Mouse (Mus musculus): ENCODE measurements around the gene Kif2a. TPM values are rescaled to one million over a fixed set of nuclear protein-coding genes. Genes with fewer than 3 reads are reported as not detected.

Gene Kif2a
- 12.7 and 13.2 TPM in 2 replicates for polyA plus RNA-seq (2015; fragmentation: Nextera tagmentation; extraction: Ambion mirVana)

GRCm38 (mm10) chr13:107021461-107022265, at the start of gene Kif2a:
Kif2a (minus strand) TSS chr13:107022126.
- peaks cover 1% of the 10 kb centered on the region; the same call in 1 of the 2 replicates for H3K36me3 ChIP-seq (ENCODE audit: control insufficient read depth, insufficient read depth)
- H3K4me3 ChIP-seq (ENCODE audit: low read depth, low read length), result peak within 1 kb of the TSS; percentile 96
- H3K27ac ChIP-seq (ENCODE audit: low read length), result peak within 1 kb of the TSS; percentile 95
- under 1% methylated on average over 63 of the region's 87 CpGs for WGBS (ENCODE audit: insufficient replicate concordance)
- peak; percentile 41 for ATAC-seq (ENCODE audit: low read depth)
- peaks cover 29% of the 10 kb centered on the region for H3K4me1 ChIP-seq (ENCODE audit: control insufficient read depth, low read depth, low read length)
- peak within 1 kb of the TSS; percentile 95 for H3K4me2 ChIP-seq (ENCODE audit: low read depth, low read length)
- no peaks in the 10 kb centered on the region for H3K27me3 ChIP-seq (ENCODE audit: control insufficient read depth, insufficient read depth, low read depth, low read length)
- H3K9ac ChIP-seq (ENCODE audit: low read depth, low read length), result peak within 1 kb of the TSS; percentile 98
- H3K9me3 ChIP-seq (replicated peaks; ENCODE audit: control insufficient read depth, low read length), result no peaks in the 10 kb centered on the region

DNA sequence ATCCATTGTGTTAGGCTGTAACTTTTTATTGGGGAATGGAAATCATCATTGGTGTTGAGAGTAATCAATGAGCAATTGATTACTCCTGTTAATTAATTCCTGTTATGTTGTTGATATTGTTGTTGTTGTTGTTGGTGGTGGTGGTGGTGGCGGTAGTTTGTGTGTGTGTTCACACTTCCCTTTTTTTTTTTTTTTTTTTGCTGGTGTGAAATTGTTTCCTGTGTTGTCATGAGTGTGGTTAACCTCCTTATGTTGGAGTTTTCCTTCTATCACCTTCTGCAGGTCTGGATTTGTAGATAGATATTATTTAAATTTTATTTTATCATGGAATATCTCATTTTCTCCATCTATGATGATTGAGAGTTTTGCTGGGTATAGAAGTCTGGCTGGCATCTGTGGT, 47.1 kb upstream of the Kif2a start:
- Histone ChIP-seq H3K4me3 (ENCODE audit: low read depth, low read length) (no peak overlapping the region), H3K36me3 (ENCODE audit: control insufficient read depth, insufficient read depth) (no peaks in the 10 kb centered on the region), H3K9ac (ENCODE audit: low read depth, low read length) (no peak overlapping the region), H3K4me1 (ENCODE audit: control insufficient read depth, low read depth, low read length) (peaks cover 28% of the 10 kb centered on the region), H3K27me3 (ENCODE audit: control insufficient read depth, insufficient read depth, low read depth, low read length) (no peaks in the 10 kb centered on the region), H3K27ac (ENCODE audit: low read length) (no peak overlapping the region; the same call in 1 of the 2 replicates), H3K4me2 (ENCODE audit: low read depth, low read length) (no peak overlapping the region), H3K9me3 (replicated peaks; ENCODE audit: control insufficient read depth, low read length) (no peaks in the 10 kb centered on the region)
- WGBS (ENCODE audit: insufficient replicate concordance), result 72% methylated on average over 1 of the region's 1 CpGs
- no peak for ATAC-seq (ENCODE audit: low read depth)

DNA sequence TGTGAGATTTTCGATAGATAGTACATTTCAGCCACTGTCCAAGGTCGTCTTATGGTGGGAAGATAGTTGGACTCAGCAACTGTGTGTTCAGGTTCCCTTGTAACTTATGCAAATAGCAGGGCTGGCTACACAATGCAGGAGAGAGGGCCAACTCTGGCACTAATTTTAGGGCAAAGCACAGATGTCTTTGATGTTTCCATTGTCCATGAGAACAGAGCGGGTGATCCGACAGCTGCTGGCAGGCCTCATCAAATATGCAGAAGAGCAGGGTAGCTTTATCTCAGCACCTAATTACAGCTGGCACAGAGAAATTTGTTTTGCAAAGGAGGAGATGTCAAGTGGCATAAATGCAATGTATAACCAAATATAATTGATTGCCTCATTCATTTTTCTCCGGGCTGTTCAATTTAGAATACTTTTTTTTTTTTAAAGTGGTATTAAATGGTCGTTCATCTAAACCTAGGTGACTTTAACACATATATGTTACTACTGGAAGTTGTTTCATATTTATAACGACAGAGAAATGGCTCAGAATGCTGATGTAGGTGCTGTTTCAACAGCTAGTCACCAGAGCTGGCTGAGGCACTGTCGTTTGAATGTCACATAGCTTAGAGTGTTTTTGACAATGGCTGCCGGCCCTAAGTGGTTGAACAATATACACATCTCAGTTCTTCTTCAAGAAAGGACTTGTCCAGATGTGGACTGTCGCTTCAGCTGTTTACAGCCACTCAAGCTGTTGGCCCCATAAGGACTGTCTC, 43.4 kb upstream of the Kif2a start:
- Histone ChIP-seq H3K27me3 (ENCODE audit: control insufficient read depth, insufficient read depth, low read depth, low read length) (no peaks in the 10 kb centered on the region), H3K36me3 (ENCODE audit: control insufficient read depth, insufficient read depth) (no peaks in the 10 kb centered on the region), H3K9ac (ENCODE audit: low read depth, low read length) (peak overlapping the region; percentile 79), H3K4me1 (ENCODE audit: control insufficient read depth, low read depth, low read length) (peaks cover 22% of the 10 kb centered on the region), H3K4me3 (ENCODE audit: low read depth, low read length) (peak overlapping the region; percentile 67), H3K9me3 (replicated peaks; ENCODE audit: control insufficient read depth, low read length) (no peaks in the 10 kb centered on the region), H3K4me2 (ENCODE audit: low read depth, low read length) (peak overlapping the region; percentile 66), H3K27ac (ENCODE audit: low read length) (peak overlapping the region; percentile 97)
- ATAC-seq (ENCODE audit: low read depth), result no peak
- 68% methylated on average over 10 of the region's 10 CpGs for WGBS (ENCODE audit: insufficient replicate concordance)

DNA sequence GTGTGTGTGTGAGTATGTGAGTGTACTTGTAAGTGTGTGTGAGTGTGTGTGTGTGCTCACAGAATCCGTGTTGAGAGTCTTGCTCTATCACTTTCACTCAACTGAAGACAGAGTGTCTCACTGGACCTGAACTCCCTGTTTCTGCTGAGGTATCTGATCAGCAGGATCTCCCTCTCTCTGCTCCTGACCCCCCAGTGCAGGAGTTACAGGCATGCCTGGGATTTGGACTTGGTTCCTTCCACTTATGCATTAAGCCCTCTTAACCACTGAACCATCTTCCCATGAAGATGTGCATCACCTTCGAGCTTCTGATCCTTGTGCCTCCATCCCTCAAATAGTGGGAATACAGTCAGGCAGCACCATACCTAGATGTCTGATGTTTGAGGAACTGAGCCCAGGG, 42.3 kb upstream of the Kif2a start:
- Histone ChIP-seq H3K36me3 (ENCODE audit: control insufficient read depth, insufficient read depth) (no peaks in the 10 kb centered on the region), H3K4me3 (ENCODE audit: low read depth, low read length) (peak overlapping the region; percentile 67), H3K4me1 (ENCODE audit: control insufficient read depth, low read depth, low read length) (peaks cover 22% of the 10 kb centered on the region), H3K9ac (ENCODE audit: low read depth, low read length) (peak overlapping the region; percentile 79), H3K4me2 (ENCODE audit: low read depth, low read length) (peak overlapping the region; percentile 66), H3K27me3 (ENCODE audit: control insufficient read depth, insufficient read depth, low read depth, low read length) (no peaks in the 10 kb centered on the region), H3K9me3 (replicated peaks; ENCODE audit: control insufficient read depth, low read length) (no peaks in the 10 kb centered on the region), H3K27ac (ENCODE audit: low read length) (peak overlapping the region; percentile 97)
- 47% methylated on average over 2 of the region's 2 CpGs for WGBS (ENCODE audit: insufficient replicate concordance)
- ATAC-seq (ENCODE audit: low read depth), result peak; percentile 33

DNA sequence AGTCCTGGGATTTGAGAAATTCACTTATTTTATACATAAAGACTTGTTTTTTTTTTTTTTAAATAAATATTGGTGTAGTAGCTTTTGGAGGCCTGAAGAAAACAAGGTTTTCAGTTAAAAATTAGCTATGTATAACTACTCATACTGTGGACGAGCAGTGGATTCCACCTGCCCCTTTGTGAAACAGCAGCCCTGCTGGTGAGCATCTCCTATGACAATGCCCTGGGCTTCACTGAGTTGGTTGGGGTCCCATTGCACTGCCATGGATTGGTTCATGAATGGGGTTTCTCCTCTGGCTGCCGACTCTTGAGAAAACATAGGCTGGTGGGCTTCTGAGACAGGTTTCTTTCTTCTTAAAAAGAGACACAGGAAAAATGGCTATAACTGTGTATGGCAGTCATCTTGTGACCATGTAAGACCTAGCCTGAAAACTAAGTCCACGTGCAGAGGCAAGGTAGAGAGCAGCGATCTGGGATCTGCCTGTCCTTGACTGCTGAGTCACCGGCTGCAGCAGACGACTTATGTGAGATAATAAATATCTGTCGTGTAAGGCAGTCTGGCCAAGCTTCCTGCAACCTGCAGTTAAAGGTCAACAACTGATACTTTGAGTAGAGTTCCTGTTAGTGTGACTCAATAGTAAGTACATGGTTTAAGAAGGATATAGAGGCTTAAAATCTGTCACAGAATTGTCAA, 41.3 kb upstream of the Kif2a start:
- Histone ChIP-seq H3K9ac (ENCODE audit: low read depth, low read length) (peak overlapping the region; percentile 79), H3K4me2 (ENCODE audit: low read depth, low read length) (peak overlapping the region; percentile 66), H3K9me3 (replicated peaks; ENCODE audit: control insufficient read depth, low read length) (no peaks in the 10 kb centered on the region), H3K4me3 (ENCODE audit: low read depth, low read length) (peak overlapping the region; percentile 67), H3K36me3 (ENCODE audit: control insufficient read depth, insufficient read depth) (no peaks in the 10 kb centered on the region), H3K27ac (ENCODE audit: low read length) (peak overlapping the region; percentile 97), H3K27me3 (ENCODE audit: control insufficient read depth, insufficient read depth, low read depth, low read length) (no peaks in the 10 kb centered on the region), H3K4me1 (ENCODE audit: control insufficient read depth, low read depth, low read length) (peaks cover 16% of the 10 kb centered on the region)
- ATAC-seq (ENCODE audit: low read depth), result peak; percentile 96
- WGBS (ENCODE audit: insufficient replicate concordance), result 11% methylated on average over 7 of the region's 7 CpGs

GRCm38 (mm10) chr13:107060098-107060497, 38.2 kb upstream of the Kif2a start:
- no peaks in the 10 kb centered on the region for H3K27me3 ChIP-seq (ENCODE audit: control insufficient read depth, insufficient read depth, low read depth, low read length)
- H3K9ac ChIP-seq (ENCODE audit: low read depth, low read length), result no peak overlapping the region
- WGBS (ENCODE audit: insufficient replicate concordance), result 63% methylated on average over 7 of the region's 7 CpGs
- no peaks in the 10 kb centered on the region for H3K9me3 ChIP-seq (replicated peaks; ENCODE audit: control insufficient read depth, low read length)
- peaks cover 13% of the 10 kb centered on the region for H3K4me1 ChIP-seq (ENCODE audit: control insufficient read depth, low read depth, low read length)
- H3K4me3 ChIP-seq (ENCODE audit: low read depth, low read length), result no peak overlapping the region
- no peak for ATAC-seq (ENCODE audit: low read depth)
- no peak overlapping the region for H3K4me2 ChIP-seq (ENCODE audit: low read depth, low read length)
- no peak overlapping the region for H3K27ac ChIP-seq (ENCODE audit: low read length)
- H3K36me3 ChIP-seq (ENCODE audit: control insufficient read depth, insufficient read depth), result no peaks in the 10 kb centered on the region

GRCm38 (mm10) chr13:107059460-107059859, 37.5 kb upstream of the Kif2a start:
- no peaks in the 10 kb centered on the region for H3K36me3 ChIP-seq (ENCODE audit: control insufficient read depth, insufficient read depth)
- no peak overlapping the region for H3K4me2 ChIP-seq (ENCODE audit: low read depth, low read length)
- H3K9me3 ChIP-seq (replicated peaks; ENCODE audit: control insufficient read depth, low read length), result no peaks in the 10 kb centered on the region
- 62% methylated on average over 3 of the region's 3 CpGs for WGBS (ENCODE audit: insufficient replicate concordance)
- no peak overlapping the region for H3K4me3 ChIP-seq (ENCODE audit: low read depth, low read length)
- no peak overlapping the region for H3K9ac ChIP-seq (ENCODE audit: low read depth, low read length)
- H3K27ac ChIP-seq (ENCODE audit: low read length), result no peak overlapping the region
- no peak for ATAC-seq (ENCODE audit: low read depth)
- H3K27me3 ChIP-seq (ENCODE audit: control insufficient read depth, insufficient read depth, low read depth, low read length), result no peaks in the 10 kb centered on the region
- H3K4me1 ChIP-seq (ENCODE audit: control insufficient read depth, low read depth, low read length), result peaks cover 9% of the 10 kb centered on the region

DNA sequence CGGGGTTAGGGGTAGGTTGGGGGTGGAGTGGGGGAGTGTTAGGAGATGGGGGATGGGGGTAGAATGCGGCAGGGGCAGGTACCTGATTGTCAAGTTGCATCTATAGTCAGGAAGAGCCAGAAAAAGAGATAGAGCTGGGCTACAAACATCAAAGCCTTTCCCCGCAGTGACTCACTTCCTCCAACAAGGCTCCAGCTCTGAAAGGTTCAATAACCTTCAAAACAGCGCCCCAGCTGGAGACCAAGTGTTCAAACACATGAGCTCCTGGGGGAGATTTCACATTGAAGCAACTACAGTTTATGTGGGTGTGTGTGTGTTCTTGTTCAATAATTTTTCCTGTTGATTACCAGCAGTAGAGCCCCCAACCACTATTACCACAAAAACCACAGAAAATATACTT, 34.4 kb upstream of the Kif2a start:
- Histone ChIP-seq H3K27ac (ENCODE audit: low read length) (no peak overlapping the region), H3K4me2 (ENCODE audit: low read depth, low read length) (no peak overlapping the region), H3K9ac (ENCODE audit: low read depth, low read length) (no peak overlapping the region), H3K9me3 (replicated peaks; ENCODE audit: control insufficient read depth, low read length) (no peaks in the 10 kb centered on the region), H3K4me1 (ENCODE audit: control insufficient read depth, low read depth, low read length) (no peaks in the 10 kb centered on the region; the same call in 1 of the 2 replicates), H3K27me3 (ENCODE audit: control insufficient read depth, insufficient read depth, low read depth, low read length) (no peaks in the 10 kb centered on the region), H3K4me3 (ENCODE audit: low read depth, low read length) (no peak overlapping the region), H3K36me3 (ENCODE audit: control insufficient read depth, insufficient read depth) (no peaks in the 10 kb centered on the region)
- ATAC-seq (ENCODE audit: low read depth), result peak; percentile 67
- WGBS (ENCODE audit: insufficient replicate concordance), result 11% methylated on average over 4 of the region's 4 CpGs
